Mouse (Mus musculus) MEL (cell line): Measurements from ENCODE around the gene Prss41. TPM values are rescaled to one million over a fixed set of nuclear protein-coding genes. Genes with fewer than 3 reads are reported as not detected.

Source experiments
- DNase-seq: peaks from one replicate; pipeline ENCODE4 v3.0.0; 2011; ENCODE audit warnings: low read depth, low spot score
- H3K27ac ChIP-seq: 2 replicates; pipeline ENCODE4 v1.5.1; 2012; ENCODE audit warnings: low read depth, mild to moderate bottlenecking, control low read depth, low read length, moderate library complexity; ENCODE audit not compliant: control insufficient read depth
- H3K27me3 ChIP-seq, 2 experiments: fragments of 150-350 bp in 1 of 2; sonication (generic) in 1 of 2; 2 replicates each; pipeline ENCODE4 v1.6.1; 2012; ENCODE audit warnings: low read length in 2 of 2, mild to moderate bottlenecking in 2 of 2, improper control_type of control experiment in 1 of 2, moderate library complexity in 1 of 2; ENCODE audit not compliant: insufficient read depth in 2 of 2, control insufficient read depth in 1 of 2
- H3K36me3 ChIP-seq, 2 experiments: 2 replicates each; pipeline ENCODE4 v1.6.1; 2012 to 2014; ENCODE audit warnings: low read length in 2 of 2, improper control_type of control experiment in 1 of 2, inconsistent platforms in 1 of 2, mild to moderate bottlenecking in 1 of 2; ENCODE audit not compliant: insufficient read depth in 2 of 2, control insufficient read depth in 1 of 2
- H3K4me1 ChIP-seq, 2 experiments: fragments of 150-350 bp in 1 of 2; sonication (generic) in 1 of 2; 2 replicates each; pipeline ENCODE4 v1.6.1; 2012; ENCODE audit warnings: low read length in 2 of 2, improper control_type of control experiment in 1 of 2, mild to moderate bottlenecking in 1 of 2; ENCODE audit not compliant: insufficient read depth in 2 of 2, control insufficient read depth in 1 of 2
- H3K4me3 ChIP-seq, 2 experiments: fragments of 150-350 bp in 1 of 2; sonication (generic) in 1 of 2; 2 replicates each; pipeline ENCODE4 v1.5.1; 2012; ENCODE audit warnings: low read depth in 2 of 2, low read length in 2 of 2, mild to moderate bottlenecking in 2 of 2, moderate library complexity in 2 of 2, control low read depth in 1 of 2, improper control_type of control experiment in 1 of 2; ENCODE audit not compliant: control insufficient read depth in 1 of 2, insufficient read depth in 1 of 2
- H3K79me2 ChIP-seq: 2 replicates; pipeline ENCODE4 v1.6.1; 2012; ENCODE audit warnings: mild to moderate bottlenecking, low read length, moderate library complexity; ENCODE audit not compliant: control insufficient read depth, poor library complexity, insufficient read depth
- H3K9ac ChIP-seq: 2 replicates; pipeline ENCODE4 v1.6.1; 2012; ENCODE audit warnings: low read depth, mild to moderate bottlenecking, control low read depth, low read length, moderate library complexity; ENCODE audit not compliant: control insufficient read depth, poor library complexity, severe bottlenecking
- H3K9me3 ChIP-seq: fragments of 150-350 bp; sonication (generic); replicated peaks from 2 replicates; pipeline ENCODE4 v1.6.1; 2012; ENCODE audit warnings: mild to moderate bottlenecking, low read length, improper control_type of control experiment, moderate library complexity; ENCODE audit not compliant: insufficient read depth
- CTCF ChIP-seq, 3 experiments: IDR thresholded peaks in 2 of 3; conservative IDR thresholded peaks in 1 of 3; 2 replicates each; pipeline ENCODE4 v1.5.1; 2011 to 2012; ENCODE audit warnings: low read length in 3 of 3, low read depth in 2 of 3, mild to moderate bottlenecking in 2 of 3, improper control_type of control experiment in 1 of 3, inconsistent platforms in 1 of 3, mixed read lengths in 1 of 3, moderate library complexity in 1 of 3; ENCODE audit not compliant: control insufficient read depth in 1 of 3, insufficient read depth in 1 of 3, poor library complexity in 1 of 3, severe bottlenecking in 1 of 3
- E2F4 ChIP-seq: IDR thresholded peaks from 2 replicates; pipeline ENCODE4 v1.6.1; 2011; ENCODE audit warnings: low read depth, low read length, improper control_type of control experiment, borderline replicate concordance
- GABPA ChIP-seq: IDR thresholded peaks from 2 replicates; pipeline ENCODE4 v1.6.1; 2012; ENCODE audit warnings: low read depth, mild to moderate bottlenecking, inconsistent platforms, low read length, improper control_type of control experiment, moderate library complexity
- MEF2A ChIP-seq: IDR thresholded peaks from 2 replicates; pipeline ENCODE4 v1.6.1; 2014; ENCODE audit warnings: low read depth, mild to moderate bottlenecking, inconsistent platforms, low read length, improper control_type of control experiment; ENCODE audit not compliant: poor library complexity, insufficient replicate concordance, severe bottlenecking; ENCODE audit errors: extremely low read depth
- MYB ChIP-seq: IDR thresholded peaks from 2 replicates; pipeline ENCODE4 v1.6.1; 2011; ENCODE audit warnings: mild to moderate bottlenecking, low read depth, low read length, improper control_type of control experiment
- POLR2A ChIP-seq, 2 experiments: IDR thresholded peaks; 2 replicates each; pipeline ENCODE4 v1.6.1; 2011 to 2012; ENCODE audit warnings: low read length in 2 of 2, mild to moderate bottlenecking in 2 of 2, control low read depth in 1 of 2, improper control_type of control experiment in 1 of 2, low read depth in 1 of 2, moderate library complexity in 1 of 2; ENCODE audit not compliant: control insufficient read depth in 1 of 2, insufficient read depth in 1 of 2, poor library complexity in 1 of 2
- RAD21 ChIP-seq: IDR thresholded peaks from 2 replicates; pipeline ENCODE4 v1.6.1; 2011; ENCODE audit warnings: mild to moderate bottlenecking, low read depth, low read length, improper control_type of control experiment
- RCOR1 ChIP-seq: IDR thresholded peaks from 2 replicates; pipeline ENCODE4 v1.6.1; 2012; ENCODE audit warnings: low read depth, mild to moderate bottlenecking, inconsistent platforms, low read length, improper control_type of control experiment
- ZKSCAN1 ChIP-seq: IDR thresholded peaks from 2 replicates; pipeline ENCODE4 v1.6.1; 2012; ENCODE audit warnings: low read depth, mild to moderate bottlenecking, inconsistent platforms, low read length, improper control_type of control experiment, moderate library complexity
- ZMIZ1 ChIP-seq: IDR thresholded peaks from 2 replicates; pipeline ENCODE4 v1.6.1; 2012; ENCODE audit warnings: low read depth, mild to moderate bottlenecking, inconsistent platforms, low read length, improper control_type of control experiment, moderate library complexity
- polyA plus RNA-seq, 2 experiments: library from polyadenylated mRNA; stranded (reverse) in 1 of 2; unstranded in 1 of 2; fragments of >175 nt in 1 of 2; fragments of >200 nt in 1 of 2; gene quantifications; 2 replicates each; pipeline versions ENCODE4 v1.2.1 to v1.2.4; 2012; ENCODE audit warnings: low replicate concordance in 2 of 2, low read depth in 1 of 2; ENCODE audit not compliant: insufficient read length in 2 of 2, insufficient read depth in 1 of 2, missing spikeins in 1 of 2
- total RNA-seq: library from RNA; depleted of rRNA; stranded (reverse); fragments of 300-350 nt; gene quantifications from 2 replicates; pipeline ENCODE4 v1.2.3, GENCODE M21; 2012

Gene Prss41
- total and polyA plus RNA-seq, 3 experiments, result 3.4 to 12.8 TPM; not detected in 1

GRCm38 (mm10) chr17:23822094-23822493 lies 21.9 kb downstream of the Prss41 start:
- peak; percentile 21 for DNase-seq
- no peak overlapping the region for H3K9ac ChIP-seq
- no peak for TF ChIP-seq RCOR1
- no peak for TF ChIP-seq GABPA
- TF ChIP-seq MEF2A, result no peak
- no peak for TF ChIP-seq RAD21
- no peak for TF ChIP-seq E2F4
- H3K79me2 ChIP-seq, result peaks cover 4% of the 10 kb centered on the region; the same call in 1 of the 2 replicates
- H3K27me3 ChIP-seq, result no peaks in the 10 kb centered on the region
- H3K4me3 ChIP-seq, result no peak overlapping the region
- H3K4me1 ChIP-seq, result no peaks in the 10 kb centered on the region
- H3K9me3 ChIP-seq, result no peaks in the 10 kb centered on the region
- H3K36me3 ChIP-seq, result peaks cover 7 to 22% of the 10 kb centered on the region in 2 experiments
- no peak overlapping the region for H3K27ac ChIP-seq

DNA sequence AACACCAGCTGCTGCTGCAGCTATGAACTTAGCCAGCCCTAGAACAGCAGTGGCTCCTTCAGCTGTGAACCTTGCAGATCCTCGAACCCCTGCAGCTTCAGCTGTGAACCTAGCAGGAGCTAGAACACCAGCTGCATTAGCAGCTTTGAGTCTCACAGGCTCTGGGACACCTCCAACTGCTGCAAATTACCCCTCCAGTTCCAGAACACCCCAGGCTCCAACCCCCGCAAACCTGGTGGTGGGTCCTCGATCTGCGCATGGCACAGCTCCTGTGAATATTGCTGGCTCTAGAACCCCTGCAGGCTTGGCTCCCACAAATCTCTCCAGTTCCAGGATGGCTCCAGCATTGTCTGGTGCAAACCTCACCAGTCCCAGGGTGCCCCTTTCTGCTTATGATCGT lies 23.2 kb downstream of the Prss41 start:
- peaks cover 2% of the 10 kb centered on the region; the same call in 1 of the 2 replicates for H3K79me2 ChIP-seq
- no peaks in the 10 kb centered on the region for H3K9me3 ChIP-seq
- H3K27ac ChIP-seq, result no peak overlapping the region
- H3K27me3 ChIP-seq, result no peaks in the 10 kb centered on the region
- H3K36me3 ChIP-seq, result peaks cover 2 to 32% of the 10 kb centered on the region in 2 experiments; a peak in 2 of 4 replicates
- DNase-seq, result no peak
- no peak overlapping the region for H3K9ac ChIP-seq
- H3K4me1 ChIP-seq, result no peaks in the 10 kb centered on the region
- no peak for TF ChIP-seq CTCF (IDR thresholded peaks at IDR 0.05 in 2 of 3, conservative IDR thresholded peaks at IDR 0.05 in 1 of 3; ENCODE audit: control insufficient read depth in 1 of 3, insufficient read depth in 1 of 3, low read depth in 2 of 3, low read length in 3 of 3, poor library complexity in 1 of 3, severe bottlenecking in 1 of 3)
- TF ChIP-seq POLR2A (IDR thresholded peaks at IDR 0.05; ENCODE audit: control insufficient read depth in 1 of 2, insufficient read depth in 1 of 2, low read depth in 1 of 2, low read length in 2 of 2, poor library complexity in 1 of 2), result peak in 1 of 2 experiments; percentile 28; a peak in 2 of 4 replicates
- H3K4me3 ChIP-seq, result no peak overlapping the region

- Histone ChIP-seq H3K27me3 (no peaks in the 10 kb centered on the region), H3K79me2 (peaks cover 2% of the 10 kb centered on the region; the same call in 1 of the 2 replicates), H3K9ac (no peak overlapping the region), H3K27ac (no peak overlapping the region), H3K9me3 (no peaks in the 10 kb centered on the region)
- TF ChIP-seq ZMIZ1 (no peak), MYB (no peak), ZKSCAN1 (no peak)
- TF ChIP-seq, all 39 proteins: peak for 0
- peaks cover 0 to 43% of the 10 kb centered on the region in 2 experiments; a peak in 2 of 4 replicates for H3K36me3 ChIP-seq
- H3K4me3 ChIP-seq, result no peak overlapping the region
- no peak for DNase-seq
- no peaks in the 10 kb centered on the region for H3K4me1 ChIP-seq
These were observed 24.7 kb downstream of the Prss41 start for GRCm38 (mm10) chr17:23819235-23819634.
